Mouse (Mus musculus): ENCODE measurements around the gene Pald1. TPM values are rescaled to one million over a fixed set of nuclear protein-coding genes. Genes with fewer than 3 reads are reported as not detected.

Gene Pald1
- polyA plus RNA-seq, 1 experiment from 2014 or later, result 19.5 TPM

DNA sequence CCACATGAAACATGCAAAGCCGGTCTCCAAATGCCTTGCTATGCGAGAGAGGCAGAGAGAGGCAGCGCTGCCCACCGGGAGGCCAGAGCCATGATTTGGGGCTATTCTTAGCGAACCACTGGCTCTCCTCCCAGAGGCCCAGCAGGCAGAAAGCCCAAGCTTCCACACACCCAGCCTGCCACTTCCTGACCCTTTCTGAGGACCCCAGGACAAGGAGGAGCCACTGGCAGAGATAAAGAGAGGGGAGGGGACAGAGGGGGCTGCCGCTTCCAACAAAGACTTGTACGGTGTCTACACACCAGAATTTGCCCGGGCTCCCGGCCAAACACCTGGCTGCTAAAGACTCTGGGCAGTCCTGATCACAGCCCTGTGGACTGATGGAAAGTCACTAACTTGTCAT lies 3.1 kb downstream of the Pald1 start:
- peak overlapping the region; percentile 6 to 83; a peak in 3 of 4 replicates for H3K4me3 ChIP-seq (ENCODE audit: control insufficient read depth in 1 of 2, insufficient read depth in 1 of 2, low read depth in 1 of 2, low read length in 2 of 2)
- peaks cover 9% of the 10 kb centered on the region for H3K36me3 ChIP-seq (ENCODE audit: control insufficient read depth, insufficient read depth, low read length)
- H3K4me2 ChIP-seq (ENCODE audit: low read length), result peak overlapping the region; percentile 97
- no peaks in the 10 kb centered on the region for H3K27me3 ChIP-seq (ENCODE audit: control insufficient read depth, insufficient read depth, low read length)
- H3K9ac ChIP-seq (ENCODE audit: low read length), result peak overlapping the region; percentile 93
- H3K4me1 ChIP-seq (ENCODE audit: control insufficient read depth in 2 of 2, insufficient read depth in 2 of 2, low read length in 2 of 2), result peaks cover 50 to 78% of the 10 kb centered on the region in 2 experiments
- peak overlapping the region; percentile 90 to 91 for H3K27ac ChIP-seq (replicated peaks in 1 of 2; ENCODE audit: control insufficient read depth in 1 of 2, insufficient read depth in 1 of 2, low read depth in 2 of 2, low read length in 2 of 2)
- 0% methylated on average over 9 of the region's 9 CpGs for WGBS
- no peaks in the 10 kb centered on the region for H3K9me3 ChIP-seq (ENCODE audit: control insufficient read depth, low read length)
- ATAC-seq (ENCODE audit: insufficient number of reproducible peaks, insufficient read depth, low FRiP score, low read depth), result peak; percentile 75

DNA sequence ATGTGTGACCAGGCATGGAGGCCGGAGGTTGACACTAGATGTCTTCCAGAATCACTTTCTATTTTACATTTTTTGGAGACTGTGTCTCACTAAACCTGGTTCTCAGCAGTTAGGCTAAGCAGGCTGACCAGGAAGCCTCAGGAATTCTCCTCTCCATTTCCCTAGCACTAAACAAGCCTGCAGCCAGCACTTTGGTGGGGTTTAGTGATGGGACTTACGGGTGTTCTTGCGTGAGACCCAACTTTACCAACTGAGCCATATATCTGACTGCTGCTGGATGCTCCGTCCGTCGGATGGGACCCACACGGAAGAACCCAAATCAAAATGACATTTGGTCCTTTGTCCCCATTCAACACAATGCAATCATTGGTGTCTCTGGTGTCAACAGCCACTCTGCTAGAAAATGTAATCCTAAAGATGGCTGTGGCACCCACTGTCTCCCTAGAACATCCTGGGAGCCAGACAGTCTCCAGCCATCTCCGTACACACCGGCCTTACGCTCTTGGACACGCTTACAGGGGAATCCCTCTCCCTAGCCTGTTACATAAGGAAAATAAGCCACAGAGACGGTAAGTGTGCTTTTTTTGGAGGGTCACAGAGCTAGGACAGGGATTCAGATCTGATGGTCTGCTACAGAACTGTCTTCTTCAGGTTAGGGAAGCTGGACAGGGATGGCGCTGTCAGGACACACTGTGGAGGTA lies 3.8 kb downstream of the Pald1 start:
- peaks cover 54 to 78% of the 10 kb centered on the region in 2 experiments for H3K4me1 ChIP-seq (ENCODE audit: control insufficient read depth in 2 of 2, insufficient read depth in 2 of 2, low read length in 2 of 2)

DNA sequence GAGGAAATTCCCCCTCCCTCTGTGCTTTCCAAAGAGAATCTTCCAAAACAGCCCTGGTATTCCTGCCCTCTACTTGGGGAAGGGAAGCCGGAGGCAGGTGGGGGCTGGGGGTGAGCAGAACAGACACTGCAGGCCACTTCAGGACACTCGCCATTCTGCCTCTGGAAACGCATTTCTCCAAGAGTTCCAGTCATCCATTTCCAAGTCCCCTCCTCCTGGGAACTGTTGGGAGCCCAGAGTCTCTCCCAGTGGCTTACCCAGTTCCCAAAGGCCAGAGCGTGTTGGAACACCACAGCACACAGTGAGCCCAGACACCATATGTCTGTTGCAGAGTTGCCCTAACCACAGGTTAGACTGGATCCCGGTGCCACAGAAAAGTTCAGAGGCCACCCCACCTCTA lies 4.6 kb downstream of the Pald1 start:
- H3K27me3 ChIP-seq (ENCODE audit: control insufficient read depth, insufficient read depth, low read length), result no peaks in the 10 kb centered on the region
- 71% methylated on average over 5 of the region's 5 CpGs for WGBS
- peaks cover 9% of the 10 kb centered on the region for H3K36me3 ChIP-seq (ENCODE audit: control insufficient read depth, insufficient read depth, low read length)
- ATAC-seq (ENCODE audit: insufficient number of reproducible peaks, insufficient read depth, low FRiP score, low read depth), result no peak
- peak overlapping the region in 1 of 2 experiments; percentile 91; a peak in 2 of 4 replicates for H3K27ac ChIP-seq (replicated peaks in 1 of 2; ENCODE audit: control insufficient read depth in 1 of 2, insufficient read depth in 1 of 2, low read depth in 2 of 2, low read length in 2 of 2)
- H3K9ac ChIP-seq (ENCODE audit: low read length), result no peak overlapping the region; the same call in 1 of the 2 replicates
- H3K4me1 ChIP-seq (ENCODE audit: control insufficient read depth in 2 of 2, insufficient read depth in 2 of 2, low read length in 2 of 2), result peaks cover 54 to 78% of the 10 kb centered on the region in 2 experiments
- no peak overlapping the region for H3K4me2 ChIP-seq (ENCODE audit: low read length)
- H3K9me3 ChIP-seq (ENCODE audit: control insufficient read depth, low read length), result no peaks in the 10 kb centered on the region
- no peak overlapping the region for H3K4me3 ChIP-seq (ENCODE audit: control insufficient read depth in 1 of 2, insufficient read depth in 1 of 2, low read depth in 1 of 2, low read length in 2 of 2)

More for the DNA sequence above, 3.8 kb downstream of the Pald1 start:
- peaks cover 9% of the 10 kb centered on the region for H3K36me3 ChIP-seq (ENCODE audit: control insufficient read depth, insufficient read depth, low read length)
- ATAC-seq (ENCODE audit: insufficient number of reproducible peaks, insufficient read depth, low FRiP score, low read depth), result no peak
- peak overlapping the region; percentile 4 to 83; a peak in 2 of 4 replicates for H3K4me3 ChIP-seq (ENCODE audit: control insufficient read depth in 1 of 2, insufficient read depth in 1 of 2, low read depth in 1 of 2, low read length in 2 of 2)
- peak overlapping the region; percentile 97 for H3K4me2 ChIP-seq (ENCODE audit: low read length)
- H3K27me3 ChIP-seq (ENCODE audit: control insufficient read depth, insufficient read depth, low read length), result no peaks in the 10 kb centered on the region
- H3K27ac ChIP-seq (replicated peaks in 1 of 2; ENCODE audit: control insufficient read depth in 1 of 2, insufficient read depth in 1 of 2, low read depth in 2 of 2, low read length in 2 of 2), result peak overlapping the region; percentile 90 to 91
- WGBS, result 77% methylated on average over 13 of the region's 13 CpGs
- no peaks in the 10 kb centered on the region for H3K9me3 ChIP-seq (ENCODE audit: control insufficient read depth, low read length)
- peak overlapping the region; percentile 93 for H3K9ac ChIP-seq (ENCODE audit: low read length)

- Histone ChIP-seq H3K4me3 (ENCODE audit: control insufficient read depth in 1 of 2, insufficient read depth in 1 of 2, low read depth in 1 of 2, low read length in 2 of 2) (no peak overlapping the region), H3K27me3 (ENCODE audit: control insufficient read depth, insufficient read depth, low read length) (no peaks in the 10 kb centered on the region), H3K9me3 (ENCODE audit: control insufficient read depth, low read length) (no peaks in the 10 kb centered on the region), H3K36me3 (ENCODE audit: control insufficient read depth, insufficient read depth, low read length) (peaks cover 9% of the 10 kb centered on the region), H3K4me2 (ENCODE audit: low read length) (no peak overlapping the region), H3K4me1 (ENCODE audit: control insufficient read depth in 2 of 2, insufficient read depth in 2 of 2, low read length in 2 of 2) (peaks cover 56 to 81% of the 10 kb centered on the region in 2 experiments), H3K27ac (replicated peaks in 1 of 2; ENCODE audit: control insufficient read depth in 1 of 2, insufficient read depth in 1 of 2, low read depth in 2 of 2, low read length in 2 of 2) (no peak overlapping the region), H3K9ac (ENCODE audit: low read length) (no peak overlapping the region)
- ATAC-seq (ENCODE audit: insufficient number of reproducible peaks, insufficient read depth, low FRiP score, low read depth), result no peak
- 91% methylated on average over 5 of the region's 5 CpGs for WGBS
Observed at GRCm38 (mm10) chr10:61378050-61378449, 5.3 kb downstream of the Pald1 start.

GRCm38 (mm10) chr10:61374771-61375481 lies 8.4 kb downstream of the Pald1 start:
- Histone ChIP-seq H3K36me3 (ENCODE audit: control insufficient read depth, insufficient read depth, low read length) (peaks cover 9% of the 10 kb centered on the region), H3K4me2 (ENCODE audit: low read length) (no peak overlapping the region), H3K27ac (replicated peaks in 1 of 2; ENCODE audit: control insufficient read depth in 1 of 2, insufficient read depth in 1 of 2, low read depth in 2 of 2, low read length in 2 of 2) (peak overlapping the region; percentile 19 to 65; a peak in 3 of 4 replicates), H3K4me1 (ENCODE audit: control insufficient read depth in 2 of 2, insufficient read depth in 2 of 2, low read length in 2 of 2) (peaks cover 62 to 86% of the 10 kb centered on the region in 2 experiments), H3K9me3 (ENCODE audit: control insufficient read depth, low read length) (no peaks in the 10 kb centered on the region), H3K27me3 (ENCODE audit: control insufficient read depth, insufficient read depth, low read length) (no peaks in the 10 kb centered on the region), H3K4me3 (ENCODE audit: control insufficient read depth in 1 of 2, insufficient read depth in 1 of 2, low read depth in 1 of 2, low read length in 2 of 2) (no peak overlapping the region), H3K9ac (ENCODE audit: low read length) (no peak overlapping the region)
- 67% methylated on average over 6 of the region's 6 CpGs for WGBS
- no peak for ATAC-seq (ENCODE audit: insufficient number of reproducible peaks, insufficient read depth, low FRiP score, low read depth)

DNA sequence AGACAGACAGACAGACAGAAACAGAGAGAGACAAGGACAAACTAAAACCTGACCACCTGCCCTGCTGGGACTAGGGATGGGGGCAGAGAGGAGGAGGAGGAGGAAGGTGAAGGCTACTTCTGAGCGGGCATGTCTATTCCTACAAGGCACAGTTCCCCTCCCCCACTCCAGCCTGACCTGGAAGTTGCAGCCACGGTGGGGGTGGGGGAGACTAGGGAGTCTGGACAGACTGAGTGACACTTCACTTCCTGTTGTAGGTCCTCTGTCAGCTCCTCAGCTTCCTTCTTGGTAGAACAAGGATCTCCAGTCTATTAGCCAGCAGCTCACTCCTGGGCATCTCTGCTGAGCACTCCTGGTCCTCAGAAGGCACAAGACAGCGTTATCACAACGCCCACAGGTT lies 9.3 kb downstream of the Pald1 start:
- Histone ChIP-seq H3K4me1 (ENCODE audit: control insufficient read depth in 2 of 2, insufficient read depth in 2 of 2, low read length in 2 of 2) (peaks cover 54 to 83% of the 10 kb centered on the region in 2 experiments), H3K4me3 (ENCODE audit: control insufficient read depth in 1 of 2, insufficient read depth in 1 of 2, low read depth in 1 of 2, low read length in 2 of 2) (no peak overlapping the region), H3K27me3 (ENCODE audit: control insufficient read depth, insufficient read depth, low read length) (no peaks in the 10 kb centered on the region), H3K27ac (replicated peaks in 1 of 2; ENCODE audit: control insufficient read depth in 1 of 2, insufficient read depth in 1 of 2, low read depth in 2 of 2, low read length in 2 of 2) (peak overlapping the region; percentile 28 to 65), H3K4me2 (ENCODE audit: low read length) (0 out of 2 replicates have a peak overlapping the region, but pooled peaks have one; percentile 11), H3K9me3 (ENCODE audit: control insufficient read depth, low read length) (no peaks in the 10 kb centered on the region), H3K9ac (ENCODE audit: low read length) (no peak overlapping the region), H3K36me3 (ENCODE audit: control insufficient read depth, insufficient read depth, low read length) (peaks cover 9% of the 10 kb centered on the region)
- 28% methylated on average over 4 of the region's 4 CpGs for WGBS
- 0 out of 2 replicates have a peak, but pooled peaks have one; percentile 13 for ATAC-seq (ENCODE audit: insufficient number of reproducible peaks, insufficient read depth, low FRiP score, low read depth)

DNA sequence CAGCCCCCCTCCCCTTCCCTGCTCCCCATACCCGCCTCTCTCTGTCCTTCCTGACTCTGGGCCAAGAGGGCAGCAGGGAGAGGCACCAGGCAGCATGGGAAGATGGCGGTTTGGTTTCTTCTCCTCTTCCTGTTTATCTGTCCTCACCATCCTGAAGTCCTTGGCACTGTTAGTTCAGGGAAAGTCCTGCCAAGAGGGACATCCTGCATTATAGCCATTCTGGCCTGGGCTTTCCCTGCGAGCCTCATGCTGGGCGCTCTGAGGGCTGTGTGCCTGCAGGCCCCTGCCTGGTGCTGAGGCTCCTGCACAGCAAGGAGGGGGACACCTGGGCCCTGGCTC lies 10.8 kb downstream of the Pald1 start:
- Histone ChIP-seq H3K9me3 (ENCODE audit: control insufficient read depth, low read length) (no peaks in the 10 kb centered on the region), H3K27me3 (ENCODE audit: control insufficient read depth, insufficient read depth, low read length) (no peaks in the 10 kb centered on the region), H3K4me1 (ENCODE audit: control insufficient read depth in 2 of 2, insufficient read depth in 2 of 2, low read length in 2 of 2) (peaks cover 42 to 68% of the 10 kb centered on the region in 2 experiments), H3K36me3 (ENCODE audit: control insufficient read depth, insufficient read depth, low read length) (peaks cover 3% of the 10 kb centered on the region; the same call in 1 of the 2 replicates), H3K4me2 (ENCODE audit: low read length) (no peak overlapping the region), H3K9ac (ENCODE audit: low read length) (0 out of 2 replicates have a peak overlapping the region, but pooled peaks have one; percentile 12), H3K27ac (replicated peaks in 1 of 2; ENCODE audit: control insufficient read depth in 1 of 2, insufficient read depth in 1 of 2, low read depth in 2 of 2, low read length in 2 of 2) (0 out of 4 replicates have a peak overlapping the region, but pooled peaks of 1 of the 2 experiments have one; percentile 30), H3K4me3 (ENCODE audit: control insufficient read depth in 1 of 2, insufficient read depth in 1 of 2, low read depth in 1 of 2, low read length in 2 of 2) (no peak overlapping the region)
- peak; percentile 31; the same call in 1 of the 2 replicates for ATAC-seq (ENCODE audit: insufficient number of reproducible peaks, insufficient read depth, low FRiP score, low read depth)
- 47% methylated on average over 4 of the region's 4 CpGs for WGBS
